Mouse (Mus musculus): ENCODE measurements around the gene Dnajb1. TPM values are rescaled to one million over a fixed set of nuclear protein-coding genes. Genes with fewer than 3 reads are reported as not detected.

Gene Dnajb1
- polyA plus RNA-seq, 3 experiments from 2014 or later, result 36.3 to 53.7 (median 41.0) TPM

- ATAC-seq, result no peak
Measured at GRCm38 (mm10) chr8:83656484-83657246, 48.7 kb downstream of the Dnajb1 start.

GRCm38 (mm10) chr8:83660545-83660944, 52.6 kb downstream of the Dnajb1 start:
- ATAC-seq, result no peak

- no peak for ATAC-seq
Measured at GRCm38 (mm10) chr8:83660995-83661680, 53.1 kb downstream of the Dnajb1 start.

Other genes starting within 250 kb of the Dnajb1 start
- 1 to 10 TPM in 1 of 3 experiments, under 1 TPM in 1, not detected in 1; 0.71 to 7.2 TPM for gene Clgn, start 218.3 kb upstream of the Dnajb1 start, polyA plus RNA-seq (2017; shearing (Covaris generic))
- gene Scoc, start 149.8 kb upstream of the Dnajb1 start, polyA plus RNA-seq (2017; shearing (Covaris generic)), result 10 to 100 TPM; 26.8 to 34.5 (median 30.6) TPM
- gene Olfr370, start 72.4 kb upstream of the Dnajb1 start, polyA plus RNA-seq (2017; shearing (Covaris generic)), result not detected
- gene Ndufb7, start 41.5 kb upstream of the Dnajb1 start, polyA plus RNA-seq (2017; shearing (Covaris generic)), result 100 to 1,000 TPM; 284 to 389 (median 291) TPM
- gene Tecr, start 222 bp upstream of the Dnajb1 start, polyA plus RNA-seq (2017; shearing (Covaris generic)), result 100 to 1,000 TPM; 341 to 488 (median 426) TPM
- 10 to 100 TPM; 14.4 to 18.1 (median 14.7) TPM for gene Gipc1, start 44.5 kb downstream of the Dnajb1 start, polyA plus RNA-seq (2017; shearing (Covaris generic))
- gene Ptger1, start 58.5 kb downstream of the Dnajb1 start, polyA plus RNA-seq (2017; shearing (Covaris generic)), result 1 to 10 TPM in 2 of 3 experiments, under 1 TPM in 1; 0.60 to 1.2 (median 1.1) TPM
- gene Pkn1, start 91.0 kb downstream of the Dnajb1 start, polyA plus RNA-seq (2017; shearing (Covaris generic)), result 10 to 100 TPM; 20.3 to 27.7 (median 24.6) TPM
- gene Ddx39, start 107.0 kb downstream of the Dnajb1 start, polyA plus RNA-seq (2017; shearing (Covaris generic)), result 100 to 1,000 TPM; 166 to 211 (median 167) TPM
- 100 to 1,000 TPM; 177 to 212 (median 210) TPM for gene Adgre5, start 133.1 kb downstream of the Dnajb1 start, polyA plus RNA-seq (2017; shearing (Covaris generic))